Mouse (Mus musculus) frontal cortex, adult (tissue): ENCODE measurements around the gene Hoxa10.
A peak's percentile ranks its signal among the peaks of the same experiment; 100 is the strongest.

Source experiments
- ATAC-seq: cut with Nextera tagmentation; 2 replicates; pipeline ENCODE4 v1.9.2; 2017; ENCODE audit warnings: mild to moderate bottlenecking, moderate library complexity, mixed read lengths; ENCODE audit not compliant: low TSS enrichment

Hoxa10 gene

DNA sequence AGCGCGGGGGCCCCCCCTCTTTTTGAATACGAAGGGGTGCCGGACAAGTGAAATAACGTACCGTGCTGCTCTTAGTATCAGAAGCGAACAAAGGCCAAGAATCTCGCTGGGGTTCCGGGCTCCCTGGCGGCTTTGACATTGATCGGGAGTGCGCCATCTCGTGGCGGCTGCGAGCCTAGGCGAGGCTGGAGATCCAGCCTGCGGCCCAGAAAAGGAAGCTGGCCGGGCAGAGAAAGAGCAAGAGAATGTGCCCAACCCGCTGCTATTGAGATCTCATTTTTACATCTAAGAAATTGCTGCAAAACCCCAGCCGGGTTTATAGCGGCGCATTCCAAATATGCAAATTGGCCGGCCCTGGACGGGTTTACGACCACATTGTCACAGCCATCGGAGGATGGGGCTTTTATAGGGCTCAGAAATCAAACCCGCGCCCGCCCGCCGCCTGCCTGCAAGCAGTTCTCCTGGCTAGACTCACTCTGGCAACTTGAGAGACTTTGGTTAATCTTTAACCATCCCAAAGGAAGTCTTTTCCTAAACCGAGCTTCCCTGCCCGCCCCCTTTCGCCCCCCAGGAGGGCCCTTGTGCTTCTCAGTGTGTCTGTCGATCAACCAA lies at the start of gene Hoxa10:
Hoxa10 (minus strand) TSS at position 466 of the 612 bp plus-strand sequence.
- ATAC-seq: no peak

GRCm38 (mm10) chr6:52290186-52290585 lies 49.5 kb upstream of the Hoxa10 start:
- ATAC-seq: no peak

DNA sequence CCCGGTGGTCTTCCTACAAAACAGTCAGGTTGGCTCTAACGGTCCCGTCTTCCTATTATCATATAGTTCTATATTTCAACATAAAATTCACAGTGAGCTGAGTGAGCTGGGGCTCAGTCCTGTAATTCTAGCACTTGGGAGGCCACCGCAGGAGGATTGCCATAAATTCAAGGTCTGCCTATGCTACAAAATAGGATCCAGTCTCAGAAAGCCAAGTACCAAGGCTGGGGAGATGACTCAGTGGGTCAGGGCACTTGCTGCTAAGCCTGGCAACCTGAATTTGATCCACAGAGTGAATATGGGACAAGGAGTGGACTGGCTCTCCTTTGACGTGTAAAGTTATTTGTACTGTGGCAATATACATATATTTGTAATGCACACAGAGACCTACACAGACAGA lies 43.2 kb upstream of the Hoxa10 start:
- ATAC-seq: no peak

- no peak for ATAC-seq
Observed at GRCm38 (mm10) chr6:52281084-52281483, 40.4 kb upstream of the Hoxa10 start.

GRCm38 (mm10) chr6:52276920-52277319 lies 36.3 kb upstream of the Hoxa10 start:
- ATAC-seq: no peak

DNA sequence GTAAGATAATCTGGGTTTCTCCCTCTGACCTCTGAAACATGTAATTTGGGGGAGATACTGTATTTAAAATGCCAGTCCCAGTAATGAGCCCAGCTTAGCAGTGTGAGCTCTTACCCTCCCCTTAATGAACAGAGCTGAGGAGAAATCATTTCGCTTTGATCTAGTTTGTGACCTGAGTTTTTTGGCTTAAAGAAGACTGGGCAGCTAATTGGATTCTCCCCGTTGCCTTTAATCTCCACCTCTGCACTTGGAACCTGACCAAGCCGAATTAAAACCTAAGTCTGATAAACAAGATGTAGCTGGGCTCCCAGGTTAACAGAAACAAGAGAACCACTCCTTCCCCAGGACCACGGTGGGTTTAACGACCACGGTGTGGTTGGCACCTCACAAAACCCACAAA lies 35.7 kb upstream of the Hoxa10 start:
- ATAC-seq: no peak

GRCm38 (mm10) chr6:52275563-52276280 lies 35.1 kb upstream of the Hoxa10 start:
- no peak for ATAC-seq

DNA sequence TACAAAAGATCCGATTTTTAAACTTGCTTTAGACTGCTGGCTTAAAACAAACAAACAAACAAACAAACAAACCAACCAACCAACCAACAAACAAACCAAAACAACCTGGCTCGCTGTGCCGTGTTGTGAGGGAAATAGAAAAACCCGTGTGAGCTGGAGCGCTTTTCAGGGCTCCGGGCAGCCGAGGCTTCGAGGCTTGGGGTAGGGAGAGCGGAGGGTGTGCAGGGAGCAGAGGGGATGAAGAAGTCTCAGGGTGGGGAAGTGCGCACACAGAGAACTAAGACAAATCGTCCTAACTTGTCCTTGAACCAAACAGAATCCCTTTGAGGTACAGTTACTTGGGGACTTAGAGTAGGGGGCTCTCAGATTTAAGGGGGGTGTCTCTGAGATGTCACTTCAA lies 33.9 kb upstream of the Hoxa10 start:
- ATAC-seq: no peak

- no peak for ATAC-seq
Observed at GRCm38 (mm10) chr6:52273656-52274280, 33.1 kb upstream of the Hoxa10 start.

DNA sequence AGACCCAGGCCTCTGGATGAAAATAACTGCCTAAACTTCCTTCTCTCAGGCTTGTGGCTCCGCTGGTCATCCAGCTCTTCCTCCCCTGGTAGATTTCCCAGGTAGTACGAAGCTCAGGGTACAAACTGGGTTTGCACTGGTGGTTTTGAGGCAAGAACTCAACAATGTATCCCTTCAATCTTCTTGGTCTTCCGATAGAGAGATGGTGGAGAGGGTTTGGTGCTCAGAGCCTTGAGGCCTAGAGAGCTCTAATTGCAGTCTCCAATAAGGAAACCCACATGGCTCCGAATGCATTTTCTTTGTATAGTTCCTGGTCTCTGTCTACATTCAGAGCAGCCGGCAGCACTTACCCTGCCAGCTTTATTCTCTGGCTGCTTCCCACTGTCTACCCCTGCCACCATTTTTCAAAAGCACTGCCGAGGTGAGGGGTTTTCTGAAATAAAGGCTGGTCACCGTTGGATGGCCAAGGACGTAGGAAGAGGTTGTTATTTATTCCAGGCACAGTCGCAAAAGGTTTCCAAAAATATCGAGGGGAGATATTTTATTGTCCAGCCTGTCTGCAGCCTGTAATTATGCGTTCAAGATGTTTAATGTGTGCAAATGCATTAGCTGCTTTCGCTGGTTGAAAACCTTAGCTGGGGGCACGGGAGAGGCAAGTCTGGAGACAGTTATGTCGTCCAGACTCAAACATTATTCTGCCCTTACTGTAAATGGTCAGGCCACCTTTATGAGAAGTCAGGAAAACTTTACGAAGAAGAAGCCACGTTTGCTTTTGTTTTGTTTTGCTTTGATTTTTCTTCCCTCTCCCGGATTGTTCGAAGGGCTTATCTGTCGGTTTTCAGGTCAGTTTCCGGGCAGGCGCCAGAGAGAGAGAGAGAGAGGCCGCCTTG lies 32.4 kb upstream of the Hoxa10 start:
- no peak for ATAC-seq

DNA sequence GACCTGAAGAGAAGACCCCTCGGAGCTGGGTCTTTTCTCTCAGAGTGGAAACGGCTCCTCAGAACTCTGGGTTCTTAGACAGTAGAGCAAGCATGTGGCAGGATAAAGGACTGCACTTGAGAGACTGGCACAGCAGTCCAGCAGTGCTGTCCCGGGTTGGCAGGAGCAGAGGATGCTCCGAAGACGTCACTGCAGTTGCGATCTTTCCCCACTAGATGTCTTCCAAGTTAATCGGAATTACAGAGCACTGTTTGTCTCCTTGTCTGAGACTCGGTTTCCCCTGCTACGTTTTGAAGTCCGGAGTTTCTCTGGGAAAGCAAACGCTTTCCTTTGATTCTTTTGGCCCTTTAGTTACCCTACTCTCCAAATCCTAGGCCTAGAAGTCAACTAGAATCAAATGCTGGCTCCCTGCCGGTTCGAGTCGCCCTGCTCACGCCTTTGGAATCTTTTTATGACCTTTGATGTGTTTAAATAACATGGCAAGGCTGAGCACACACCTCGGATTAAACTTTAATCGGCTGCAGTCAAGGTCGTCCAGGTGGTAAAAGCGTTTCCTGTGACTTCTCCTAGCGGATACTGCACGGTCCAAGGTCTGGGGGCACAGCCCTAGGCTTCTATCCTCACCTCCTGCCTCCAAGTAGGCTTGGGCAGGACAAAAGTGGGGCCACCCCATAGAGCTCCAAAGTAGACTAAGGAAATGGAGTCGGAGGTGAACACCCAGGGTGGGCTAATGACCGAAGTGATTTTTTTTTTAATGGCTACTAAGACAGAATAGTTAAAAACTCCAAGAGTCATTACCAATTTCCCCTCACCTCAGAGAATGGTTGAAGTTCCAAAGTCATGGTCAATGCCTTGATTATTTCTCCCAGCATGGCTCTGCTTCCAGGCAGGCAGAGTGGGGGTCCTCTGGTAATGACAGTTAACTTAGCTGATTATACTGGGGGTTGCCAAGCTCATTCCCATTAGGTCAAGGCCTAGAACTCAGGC lies 30.1 kb upstream of the Hoxa10 start:
- peak; percentile 88 for ATAC-seq

DNA sequence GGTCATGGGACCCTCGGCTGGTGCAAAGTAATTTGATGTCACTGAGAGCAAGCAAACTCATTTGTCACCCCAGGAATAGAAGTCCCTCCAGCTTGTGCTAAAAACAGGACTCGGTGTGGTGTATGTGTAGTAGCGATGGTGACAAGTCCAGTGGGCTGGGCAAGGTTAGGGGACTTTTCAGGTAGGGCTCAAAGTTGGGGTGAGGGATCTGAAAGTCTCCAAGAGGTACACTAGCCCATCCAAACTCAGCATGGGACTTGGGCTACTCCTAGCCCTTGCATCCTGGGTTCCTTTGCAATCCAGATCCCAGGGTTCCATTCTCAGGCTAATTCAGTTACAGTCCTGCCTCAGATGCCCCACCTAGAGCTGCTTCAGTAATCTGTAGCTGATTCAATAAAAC lies 28.1 kb upstream of the Hoxa10 start:
- ATAC-seq: no peak

GRCm38 (mm10) chr6:52268341-52268740 lies 27.7 kb upstream of the Hoxa10 start:
- ATAC-seq: no peak

DNA sequence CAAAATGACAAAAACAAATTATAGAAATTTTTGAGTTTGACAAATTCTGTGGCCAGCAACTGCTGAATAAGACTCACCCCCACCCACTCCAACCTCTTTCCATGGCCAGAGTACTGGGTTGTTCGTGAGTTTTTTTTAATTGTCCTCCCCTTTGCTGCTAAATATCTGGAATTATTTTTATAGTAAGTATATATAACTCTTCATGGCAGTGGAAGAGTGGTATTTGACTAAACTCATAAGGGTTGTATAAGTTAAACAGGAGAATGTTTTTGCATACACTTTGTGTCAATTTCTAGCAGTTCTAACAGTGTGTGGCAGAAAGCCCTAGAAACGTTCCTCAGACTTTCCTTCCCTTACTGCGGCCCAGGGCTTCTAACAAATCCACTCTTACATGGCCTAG lies 27.0 kb upstream of the Hoxa10 start:
- no peak for ATAC-seq

GRCm38 (mm10) chr6:52267221-52267620 lies 26.6 kb upstream of the Hoxa10 start:
- ATAC-seq: no peak

GRCm38 (mm10) chr6:52266666-52266985 lies 26.0 kb upstream of the Hoxa10 start:
- ATAC-seq: no peak

GRCm38 (mm10) chr6:52265913-52266665 lies 25.4 kb upstream of the Hoxa10 start:
- ATAC-seq: no peak

- ATAC-seq: no peak
Observed at GRCm38 (mm10) chr6:52265306-52265912, 24.8 kb upstream of the Hoxa10 start.

- ATAC-seq: no peak
Observed at GRCm38 (mm10) chr6:52264106-52264790, 23.6 kb upstream of the Hoxa10 start.

DNA sequence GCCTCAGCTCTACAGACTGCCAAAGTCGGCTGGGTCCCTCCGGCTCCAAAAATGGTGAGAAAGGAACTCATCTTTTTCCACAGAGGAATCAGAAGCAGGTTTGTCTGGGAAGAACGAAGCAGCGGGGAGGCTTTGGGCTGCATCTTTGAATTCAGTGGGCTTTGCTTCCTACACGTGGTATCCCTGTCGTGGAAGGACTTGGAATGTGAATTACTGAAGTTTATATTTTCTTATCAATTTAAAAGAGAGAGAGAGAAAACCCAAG lies 22.6 kb upstream of the Hoxa10 start:
- no peak for ATAC-seq
